8 mouse cellular contexts compared by ENCODE assay signal in the genomic region with DNA sequence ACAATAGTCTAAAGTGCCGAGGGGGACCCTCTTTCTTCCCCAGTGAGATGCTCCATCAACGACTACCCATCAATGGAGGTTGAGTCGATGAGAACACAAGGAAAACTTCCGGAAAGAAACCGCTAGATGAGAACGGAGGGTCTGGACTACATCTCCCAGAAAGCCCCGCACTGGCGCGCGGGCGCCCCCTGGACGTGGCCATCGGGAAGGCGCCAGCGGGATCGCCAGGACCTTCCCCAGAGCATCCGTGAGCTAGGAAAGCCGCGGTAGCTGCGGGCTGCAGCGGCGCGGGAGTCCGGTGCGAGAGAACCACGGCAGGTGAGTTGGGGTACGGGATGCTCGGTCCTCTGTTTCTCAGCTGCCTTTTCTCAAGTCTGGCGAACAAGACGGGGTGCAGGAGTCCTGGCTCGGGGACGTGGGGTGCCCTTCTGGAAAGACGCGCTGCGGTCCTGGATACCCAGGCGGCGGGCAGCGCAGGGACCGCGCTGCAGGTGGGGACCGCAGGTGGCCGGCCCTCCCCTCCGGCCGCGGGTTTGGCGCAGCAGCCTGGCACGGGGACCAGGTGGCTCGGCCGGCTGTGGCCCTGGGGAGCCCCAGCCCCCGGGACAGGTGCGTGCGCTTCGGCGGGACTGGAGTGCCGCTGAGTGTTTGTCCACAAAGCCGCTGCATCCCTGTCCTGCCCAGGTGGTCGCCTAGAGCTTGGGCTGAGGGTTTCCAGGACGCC. TPM values are rescaled to one million over a fixed set of nuclear protein-coding genes. Genes with fewer than 3 reads are reported as not detected.
DNase-seq lines count a peak whose midpoint lies in the region; ATAC-seq lines count a peak whose summit lies in the region.

A gene (plus strand): TSS at position 192 of the 724 bp plus-strand sequence.

- peak within 1 kb of the TSS; percentile 95 for H3K4me3 ChIP-seq in erythroblast, embryonic 14.5 days (replicated peaks)
- peak within 1 kb of the TSS; percentile 67 for H3K4me3 ChIP-seq in heart, embryonic 12.5 days
- peak within 1 kb of the TSS; percentile 65 for H3K4me3 ChIP-seq in kidney, embryonic 16.5 days (ENCODE audit: low read length)

- H3K36me3 ChIP-seq in erythroblast, embryonic 14.5 days (ENCODE audit: control insufficient read depth), result peaks cover 32% of the 10 kb centered on the region
- H3K36me3 ChIP-seq in heart, embryonic 12.5 days, result no peaks in the 10 kb centered on the region
- H3K36me3 ChIP-seq in kidney, embryonic 16.5 days (ENCODE audit: insufficient read depth, low read length), result no peaks in the 10 kb centered on the region

- ATAC-seq in heart, embryonic 12.5 days (ENCODE audit: insufficient number of reproducible peaks, low FRiP score), result peak; percentile 89
- ATAC-seq in kidney, embryonic 16.5 days (ENCODE audit: low FRiP score, low TSS enrichment), result peak; percentile 93

- H3K4me1 ChIP-seq in erythroblast, embryonic 14.5 days (ENCODE audit: control insufficient read depth), result peaks cover 66% of the 10 kb centered on the region
- H3K4me1 ChIP-seq in heart, embryonic 12.5 days (replicated peaks), result peaks cover 4% of the 10 kb centered on the region; the same call in 1 of the 2 replicates
- H3K4me1 ChIP-seq in kidney, embryonic 16.5 days (ENCODE audit: insufficient read depth, low read length), result peaks cover 5% of the 10 kb centered on the region; the same call in 1 of the 2 replicates

- H3K27me3 ChIP-seq in erythroblast, embryonic 14.5 days (ENCODE audit: control insufficient read depth), result peaks cover 4% of the 10 kb centered on the region; the same call in 1 of the 2 replicates
- H3K27me3 ChIP-seq in heart, embryonic 12.5 days (replicated peaks), result peaks cover 20% of the 10 kb centered on the region
- H3K27me3 ChIP-seq in kidney, embryonic 16.5 days (ENCODE audit: insufficient read depth, low read length), result peaks cover 24% of the 10 kb centered on the region

- H3K4me2 ChIP-seq in heart, embryonic 12.5 days, result peak within 1 kb of the TSS; percentile 100
- peak within 1 kb of the TSS; percentile 100 for H3K4me2 ChIP-seq in kidney, embryonic 16.5 days (replicated peaks; ENCODE audit: low read depth, low read length)

- no peak within 1 kb of the TSS for H3K27ac ChIP-seq in heart, embryonic 12.5 days (ENCODE audit: poor library complexity, severe bottlenecking)
- H3K27ac ChIP-seq in kidney, embryonic 16.5 days (ENCODE audit: low read length), result no peak within 1 kb of the TSS

- H3K9me3 ChIP-seq in erythroblast, embryonic 14.5 days (ENCODE audit: control insufficient read depth, low read length), result peaks cover 6% of the 10 kb centered on the region
- H3K9me3 ChIP-seq in heart, embryonic 12.5 days (replicated peaks), result no peaks in the 10 kb centered on the region
- no peaks in the 10 kb centered on the region for H3K9me3 ChIP-seq in kidney, embryonic 16.5 days (ENCODE audit: low read length)

- H3K9ac ChIP-seq in heart, embryonic 12.5 days, result peak within 1 kb of the TSS; percentile 72
- peak within 1 kb of the TSS; percentile 56 for H3K9ac ChIP-seq in kidney, embryonic 16.5 days (replicated peaks; ENCODE audit: low read length)

- DNase-seq in CD4-positive, CD25-positive, alpha-beta regulatory T cell, adult 2 months (ENCODE audit: low read depth, low spot score), result peak; percentile 91
- peak; percentile 60 for DNase-seq in brain, embryonic 18.5 days (ENCODE audit: low read depth, low spot score)
- DNase-seq in liver, result peak; percentile 96
- peak; percentile 65 to 83 for DNase-seq in monocyte, adult 2 months (ENCODE audit: low read depth in 1 of 2, low spot score in 2 of 2)
- DNase-seq in spleen, postnatal 14 days (ENCODE audit: low spot score in 2 of 2), result peak; percentile 91 to 93

- under 1% methylated on average over 58 of the region's 58 CpGs for WGBS in heart, embryonic 12.5 days
- WGBS in kidney, embryonic 16.5 days, result under 1% methylated on average over 58 of the region's 58 CpGs

RNA-seq across cellular contexts. Expression of the gene that starts here (rescaled TPM):
- polyA plus RNA-seq in erythroblast, embryonic 14.5 days (2012), result 12.5 and 15.5 TPM in 2 replicates
- 16.6 TPM in 2 replicates for polyA plus RNA-seq in heart, embryonic 12.5 days (2016; fragmentation: Nextera tagmentation; extraction: Ambion mirVana)
- 7.1 and 9.1 TPM in 2 replicates for polyA plus RNA-seq in kidney, embryonic 16.5 days (2015; fragmentation: Nextera tagmentation; extraction: Ambion mirVana)
